Mouse (Mus musculus): ENCODE measurements around the gene Ccn2.

Gene Ccn2

GRCm38 (mm10) chr10:24642796-24643580, 47.7 kb downstream of the Ccn2 start:
- DNase-seq, result no peak

- no peak for DNase-seq
These were observed 49.9 kb downstream of the Ccn2 start for GRCm38 (mm10) chr10:24645169-24645568.
